Mouse (Mus musculus) adrenal gland, postnatal 14 days (tissue): ENCODE results near the gene Rnf217. TPM values are rescaled to one million over a fixed set of nuclear protein-coding genes. Genes with fewer than 3 reads are reported as not detected.

Experiments
- DNase-seq: peaks from one replicate; pipeline ENCODE4 v3.0.0; 2021; ENCODE audit warnings: mixed read lengths
- total RNA-seq: library from RNA; stranded (reverse); gene quantifications from 2 replicates; pipeline ENCODE4 v1.2.3, GENCODE M21; 2021

Rnf217 gene
- total RNA-seq, 1 experiment from 2014 or later, result 9.4 TPM

GRCm38 (mm10) chr10:31496931-31497330 lies 112.1 kb downstream of the Rnf217 start:
- no peak for DNase-seq

GRCm38 (mm10) chr10:31495826-31496225 lies 113.2 kb downstream of the Rnf217 start:
- DNase-seq, result no peak

DNA sequence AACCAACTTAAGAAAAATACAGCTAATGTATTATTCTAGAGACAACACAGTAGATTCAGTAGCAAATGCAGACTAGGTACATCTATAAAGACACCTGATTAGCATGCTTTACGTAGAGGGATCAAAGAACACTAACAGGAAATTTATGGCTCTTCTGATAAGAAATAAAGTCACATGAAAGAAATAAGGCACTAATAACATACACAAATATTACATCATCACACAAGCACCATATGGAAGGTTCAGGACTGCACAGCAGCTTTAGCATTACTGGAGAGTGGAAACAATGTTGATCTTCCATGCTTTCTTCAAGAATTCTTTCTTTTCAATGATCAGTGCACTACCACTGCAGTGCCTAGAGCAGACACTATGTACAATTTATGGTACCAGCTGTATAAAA lies 114.7 kb downstream of the Rnf217 start:
- DNase-seq, result no peak

GRCm38 (mm10) chr10:31467043-31467898 lies 141.7 kb downstream of the Rnf217 start:
- no peak for DNase-seq

- peak; percentile 11 for DNase-seq
These were observed 143.0 kb downstream of the Rnf217 start for GRCm38 (mm10) chr10:31465840-31466541.

- DNase-seq, result no peak
These were observed 143.6 kb downstream of the Rnf217 start for GRCm38 (mm10) chr10:31465424-31465823.

- DNase-seq, result no peak
These were observed 145.9 kb downstream of the Rnf217 start for GRCm38 (mm10) chr10:31463044-31463443.

GRCm38 (mm10) chr10:31456806-31457205 lies 152.2 kb downstream of the Rnf217 start:
- DNase-seq, result no peak

- DNase-seq, result no peak
These were observed 161.9 kb downstream of the Rnf217 start for GRCm38 (mm10) chr10:31447083-31447482.

GRCm38 (mm10) chr10:31445291-31446124 lies 163.5 kb downstream of the Rnf217 start, which contains the start of gene Tpd52l1:
Tpd52l1 (minus strand) TSS chr10:31445958.
- peak; percentile 96 for DNase-seq

DNA sequence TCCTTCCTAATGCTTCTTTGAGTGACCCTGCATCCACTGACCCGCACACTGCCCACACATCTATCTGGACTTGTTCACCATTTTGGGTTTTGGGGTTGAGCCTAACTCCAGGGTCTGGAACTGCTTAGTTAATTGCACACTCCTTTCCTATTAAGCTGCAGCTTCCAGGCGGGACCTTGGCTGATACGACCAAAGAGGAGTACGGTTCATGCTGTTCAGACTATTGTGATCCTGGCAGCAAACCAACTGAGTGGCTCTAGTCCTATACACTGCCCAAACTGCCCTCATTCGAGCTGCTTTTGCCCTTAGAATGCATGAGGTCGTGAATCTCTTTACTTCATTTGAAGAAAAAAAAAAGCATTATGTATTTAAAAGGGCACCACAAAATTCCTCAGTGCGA lies 164.8 kb downstream of the Rnf217 start:
- peak; percentile 7 for DNase-seq

Other genes starting within 250 kb of the Rnf217 start
- gene Tpd52l1, start 163.2 kb downstream of the Rnf217 start, total RNA-seq, result 27.2 and 29.6 TPM in 2 replicates